ENCODE assay signal across 11 mouse cellular contexts in genomic region chr4:148882360-148882929, GRCm38 (mm10).
DNase-seq lines count a peak whose midpoint lies in the region; ATAC-seq lines count a peak whose summit lies in the region.
"Had no signal": no experiment of that assay in that cellular context is flagged by ENCODE, and none has a peak within 500 bp of the region (broad histone marks: within the 10 kb centered on the region; RNA-seq: fewer than 3 reads in every experiment).

No protein-coding gene starts in this region.

- H3K9me3 ChIP-seq in heart, embryonic 10.5 days = no peaks in the 10 kb centered on the region
- H3K9me3 ChIP-seq in neural tube, embryonic 12.5 days = no peaks in the 10 kb centered on the region
- no peaks in the 10 kb centered on the region for H3K9me3 ChIP-seq in lung, embryonic 16.5 days (ENCODE audit: control insufficient read depth, low read length)
- H3K9me3 ChIP-seq in stomach, embryonic 15.5 days = no peaks in the 10 kb centered on the region
- H3K9me3 ChIP-seq: liver, embryonic 13.5 days had no signal

- DNase-seq in heart, embryonic 10.5 days (ENCODE audit: low spot score) = no peak
- DNase-seq in heart, postnatal 25 days (ENCODE audit: low spot score) = no peak
- no peak for DNase-seq in neural tube, embryonic 10.5 days (ENCODE audit: extremely low spot score, low spot score)
- DNase-seq in left cerebral cortex, postnatal 36 days (ENCODE audit: low spot score in 2 of 2) = no peak
- no peak for DNase-seq in cerebellum, postnatal 4 days (ENCODE audit: low spot score in 2 of 2)
- DNase-seq: adrenal gland, postnatal 14 days; liver, embryonic 13.5 days had no signal

- intact Hi-C loops in heart, postnatal 25 days (cut with DNase I) = loop anchor here (2.0 kb wide), 1 partner anchor 16 kb away; no protein-coding TSS in a partner anchor
- intact Hi-C loops in left cerebral cortex, postnatal 36 days (cut with DNase I) = no loop called here

- peak overlapping the region; percentile 24; the same call in 1 of the 2 replicates for H3K4me2 ChIP-seq in neural tube, embryonic 12.5 days (replicated peaks)
- H3K4me2 ChIP-seq in lung, embryonic 16.5 days (ENCODE audit: low read depth, low read length) = peak overlapping the region; percentile 50
- H3K4me2 ChIP-seq in stomach, embryonic 15.5 days = peak overlapping the region; percentile 38
- H3K4me2 ChIP-seq: liver, embryonic 13.5 days had no signal

- no peak overlapping the region for H3K9ac ChIP-seq in neural tube, embryonic 12.5 days
- H3K9ac ChIP-seq in lung, embryonic 16.5 days (ENCODE audit: low read length) = peak overlapping the region; percentile 56; the same call in 1 of the 2 replicates
- no peak overlapping the region for H3K9ac ChIP-seq in stomach, embryonic 15.5 days
- H3K9ac ChIP-seq: liver, embryonic 13.5 days had no signal

- peaks cover 4% of the 10 kb centered on the region; the same call in 1 of the 2 replicates for H3K27me3 ChIP-seq in heart, embryonic 10.5 days (ENCODE audit: insufficient read depth, poor library complexity, severe bottlenecking)
- peaks cover 78% of the 10 kb centered on the region for H3K27me3 ChIP-seq in neural tube, embryonic 12.5 days (replicated peaks)
- peaks cover 4% of the 10 kb centered on the region for H3K27me3 ChIP-seq in lung, embryonic 16.5 days (ENCODE audit: control insufficient read depth, insufficient read depth, low read depth, low read length)
- H3K27me3 ChIP-seq in stomach, embryonic 15.5 days (replicated peaks) = peaks cover 6% of the 10 kb centered on the region; the same call in 1 of the 2 replicates

- H3K4me3 ChIP-seq in heart, embryonic 10.5 days = peak overlapping the region; percentile 29
- no peak overlapping the region for H3K4me3 ChIP-seq in neural tube, embryonic 12.5 days
- H3K4me3 ChIP-seq in lung, embryonic 16.5 days (ENCODE audit: low read length) = peak overlapping the region; percentile 16; the same call in 1 of the 2 replicates
- no peak overlapping the region; the same call in 1 of the 2 replicates for H3K4me3 ChIP-seq in stomach, embryonic 15.5 days (replicated peaks)
- H3K4me3 ChIP-seq: layer of hippocampus, adult 2 months; liver, embryonic 13.5 days had no signal

- no peaks in the 10 kb centered on the region for H3K36me3 ChIP-seq in heart, embryonic 10.5 days
- H3K36me3 ChIP-seq in neural tube, embryonic 12.5 days = no peaks in the 10 kb centered on the region
- H3K36me3 ChIP-seq in lung, embryonic 16.5 days (ENCODE audit: control insufficient read depth, insufficient read depth, low read length) = no peaks in the 10 kb centered on the region
- H3K36me3 ChIP-seq in stomach, embryonic 15.5 days = no peaks in the 10 kb centered on the region
- H3K36me3 ChIP-seq: liver, embryonic 13.5 days had no signal

- ATAC-seq in neural tube, embryonic 12.5 days (ENCODE audit: low FRiP score, low read depth) = no peak
- ATAC-seq in lung, embryonic 16.5 days (ENCODE audit: low read depth) = peak; percentile 30; the same call in 1 of the 2 replicates
- no peak for ATAC-seq in stomach, embryonic 15.5 days (ENCODE audit: insufficient read depth, low FRiP score, low read depth)

- peak overlapping the region; percentile 84 for H3K27ac ChIP-seq in heart, embryonic 10.5 days
- H3K27ac ChIP-seq in neural tube, embryonic 12.5 days = no peak overlapping the region
- no peak overlapping the region for H3K27ac ChIP-seq in lung, embryonic 16.5 days (ENCODE audit: low read length)
- H3K27ac ChIP-seq in stomach, embryonic 15.5 days = no peak overlapping the region
- H3K27ac ChIP-seq: layer of hippocampus, adult 2 months; liver, embryonic 13.5 days had no signal

- WGBS in heart, embryonic 10.5 days = 26% methylated on average over 17 of the region's 17 CpGs
- 22% methylated on average over 17 of the region's 17 CpGs for WGBS in neural tube, embryonic 12.5 days
- WGBS in lung, embryonic 16.5 days = 15% methylated on average over 17 of the region's 17 CpGs
- WGBS in stomach, embryonic 15.5 days = 22% methylated on average over 17 of the region's 17 CpGs

- H3K4me1 ChIP-seq in heart, embryonic 10.5 days = peaks cover 86% of the 10 kb centered on the region
- H3K4me1 ChIP-seq in neural tube, embryonic 12.5 days = peaks cover 65% of the 10 kb centered on the region
- H3K4me1 ChIP-seq in lung, embryonic 16.5 days (replicated peaks; ENCODE audit: control insufficient read depth, insufficient read depth, low read length) = peaks cover 26% of the 10 kb centered on the region
- H3K4me1 ChIP-seq in stomach, embryonic 15.5 days = peaks cover 35% of the 10 kb centered on the region

Comparison
In these comparisons a context has a peak if more than half of its experiments do, and no peak if none do; other contexts are left out.
1. H3K4me3 ChIP-seq: peak in heart, embryonic 10.5 days (single experiment) and lung, embryonic 16.5 days (single experiment); none in neural tube, embryonic 12.5 days (single experiment) and stomach, embryonic 15.5 days (single experiment).
2. Peak in every context shown above with its lines, with median percentiles within 50 percentile points of each other: H3K4me2 ChIP-seq.